ENCODE assay signal across 10 mouse cellular contexts in genomic region chr7:28863540-28863939, GRCm38 (mm10). TPM values are rescaled to one million over a fixed set of nuclear protein-coding genes. Genes with fewer than 3 reads are reported as not detected.
DNase-seq lines count a peak whose midpoint lies in the region; ATAC-seq and TF ChIP-seq lines count a peak whose summit lies in the region.
"Had no signal": no experiment of that assay in that cellular context is flagged by ENCODE, and none has a peak within 500 bp of the region (broad histone marks: within the 10 kb centered on the region; RNA-seq: fewer than 3 reads in every experiment).

TSS of gene Lgals7 (plus strand) at chr7:28863853.

- no peaks in the 10 kb centered on the region for H3K36me3 ChIP-seq in heart, embryonic 14.5 days (ENCODE audit: control insufficient read depth, insufficient read depth, low read length)
- H3K36me3 ChIP-seq in midbrain, embryonic 12.5 days = no peaks in the 10 kb centered on the region
- H3K36me3 ChIP-seq in midbrain, postnatal 0 days (ENCODE audit: insufficient read depth, low read length) = no peaks in the 10 kb centered on the region
- no peaks in the 10 kb centered on the region for H3K36me3 ChIP-seq in hindbrain, embryonic 13.5 days
- no peaks in the 10 kb centered on the region for H3K36me3 ChIP-seq in stomach, embryonic 15.5 days

- peak within 1 kb of the TSS in 1 of 2 experiments; percentile 39; a peak in 1 of 4 replicates for H3K27ac ChIP-seq in heart, embryonic 14.5 days (replicated peaks in 1 of 2; ENCODE audit: control insufficient read depth in 1 of 2, insufficient read depth in 1 of 2, low read depth in 2 of 2, low read length in 2 of 2)
- H3K27ac ChIP-seq in midbrain, embryonic 12.5 days (replicated peaks) = peak within 1 kb of the TSS; percentile 26; the same call in 1 of the 2 replicates
- H3K27ac ChIP-seq in midbrain, postnatal 0 days (ENCODE audit: low read depth, low read length) = no peak within 1 kb of the TSS
- no peak within 1 kb of the TSS for H3K27ac ChIP-seq in hindbrain, embryonic 13.5 days
- H3K27ac ChIP-seq in stomach, embryonic 15.5 days = peak within 1 kb of the TSS; percentile 32; the same call in 1 of the 2 replicates
- H3K27ac ChIP-seq: liver, embryonic 14.5 days had no signal

- no peak for DNase-seq in heart, postnatal 10 days
- no peak for DNase-seq in midbrain, postnatal 0 days (ENCODE audit: low spot score)
- DNase-seq in testis, postnatal 14 days (ENCODE audit: low spot score) = no peak

- ATAC-seq in heart, embryonic 14.5 days (ENCODE audit: insufficient number of reproducible peaks, insufficient read depth, low FRiP score, low read depth) = no peak
- no peak for ATAC-seq in midbrain, embryonic 12.5 days (ENCODE audit: low FRiP score, low read depth)
- ATAC-seq in midbrain, postnatal 0 days (ENCODE audit: low FRiP score) = no peak
- no peak for ATAC-seq in hindbrain, embryonic 13.5 days (ENCODE audit: low FRiP score)
- ATAC-seq in stomach, embryonic 15.5 days (ENCODE audit: insufficient read depth, low FRiP score, low read depth) = no peak
- ATAC-seq: activated CD4-positive, CD25-positive, alpha-beta regulatory T cell, adult 4 months had no signal

- H3K9me3 ChIP-seq in heart, embryonic 14.5 days (ENCODE audit: control insufficient read depth, low read length) = 0 out of 2 replicates have a peak, but pooled peaks cover 7% of the 10 kb centered on the region
- H3K9me3 ChIP-seq in midbrain, embryonic 12.5 days = 0 out of 2 replicates have a peak, but pooled peaks cover 5% of the 10 kb centered on the region
- no peaks in the 10 kb centered on the region for H3K9me3 ChIP-seq in midbrain, postnatal 0 days (ENCODE audit: low read length)
- H3K9me3 ChIP-seq in hindbrain, embryonic 13.5 days = no peaks in the 10 kb centered on the region
- H3K9me3 ChIP-seq in stomach, embryonic 15.5 days = no peaks in the 10 kb centered on the region

- peak within 1 kb of the TSS; percentile 8; the same call in 1 of the 2 replicates for H3K9ac ChIP-seq in heart, embryonic 14.5 days (ENCODE audit: low read length)
- no peak within 1 kb of the TSS for H3K9ac ChIP-seq in midbrain, embryonic 12.5 days (replicated peaks)
- no peak within 1 kb of the TSS for H3K9ac ChIP-seq in midbrain, postnatal 0 days (replicated peaks; ENCODE audit: low read length, poor library complexity, severe bottlenecking)
- H3K9ac ChIP-seq in hindbrain, embryonic 13.5 days = peak within 1 kb of the TSS; percentile 39
- no peak within 1 kb of the TSS for H3K9ac ChIP-seq in stomach, embryonic 15.5 days
- H3K9ac ChIP-seq: liver, embryonic 14.5 days had no signal

- H3K27me3 ChIP-seq in heart, embryonic 14.5 days (ENCODE audit: control insufficient read depth, insufficient read depth, low read length) = no peaks in the 10 kb centered on the region
- no peaks in the 10 kb centered on the region; the same call in 1 of the 2 replicates for H3K27me3 ChIP-seq in midbrain, embryonic 12.5 days
- no peaks in the 10 kb centered on the region for H3K27me3 ChIP-seq in midbrain, postnatal 0 days (ENCODE audit: insufficient read depth, low read length)
- no peaks in the 10 kb centered on the region for H3K27me3 ChIP-seq in hindbrain, embryonic 13.5 days
- H3K27me3 ChIP-seq in stomach, embryonic 15.5 days (replicated peaks) = no peaks in the 10 kb centered on the region

- H3K4me2 ChIP-seq in heart, embryonic 14.5 days (ENCODE audit: low read length) = peak within 1 kb of the TSS; percentile 23
- H3K4me2 ChIP-seq in midbrain, embryonic 12.5 days (replicated peaks) = no peak within 1 kb of the TSS
- no peak within 1 kb of the TSS for H3K4me2 ChIP-seq in midbrain, postnatal 0 days (ENCODE audit: low read depth, low read length, poor library complexity, severe bottlenecking)
- H3K4me2 ChIP-seq in hindbrain, embryonic 13.5 days = 0 out of 2 replicates have a peak within 1 kb of the TSS, but pooled peaks have one; percentile 4
- 0 out of 2 replicates have a peak within 1 kb of the TSS, but pooled peaks have one; percentile 10 for H3K4me2 ChIP-seq in stomach, embryonic 15.5 days

- H3K4me1 ChIP-seq in heart, embryonic 14.5 days (ENCODE audit: control insufficient read depth in 2 of 2, insufficient read depth in 2 of 2, low read length in 2 of 2) = peaks cover 19 to 20% of the 10 kb centered on the region in 2 experiments
- H3K4me1 ChIP-seq in midbrain, embryonic 12.5 days = peaks cover 18% of the 10 kb centered on the region; the same call in 1 of the 2 replicates
- no peaks in the 10 kb centered on the region for H3K4me1 ChIP-seq in midbrain, postnatal 0 days (ENCODE audit: insufficient read depth, low read length)
- H3K4me1 ChIP-seq in hindbrain, embryonic 13.5 days (replicated peaks) = peaks cover 20% of the 10 kb centered on the region
- H3K4me1 ChIP-seq in stomach, embryonic 15.5 days = peaks cover 20% of the 10 kb centered on the region

- TF ChIP-seq CTCF in midbrain, postnatal 0 days (IDR thresholded peaks at IDR 0.05) = no peak

- WGBS in heart, embryonic 14.5 days = 79% methylated on average over 6 of the region's 6 CpGs
- WGBS in midbrain, embryonic 12.5 days = 89% methylated on average over 6 of the region's 6 CpGs
- 81% methylated on average over 6 of the region's 6 CpGs for WGBS in midbrain, postnatal 0 days
- 83% methylated on average over 6 of the region's 6 CpGs for WGBS in hindbrain, embryonic 13.5 days
- 78% methylated on average over 6 of the region's 6 CpGs for WGBS in stomach, embryonic 15.5 days

- intact Hi-C loops in heart, postnatal 10 days (cut with DNase I) = no loop called here

- no peak within 1 kb of the TSS for H3K4me3 ChIP-seq in heart, embryonic 14.5 days (ENCODE audit: control insufficient read depth in 1 of 2, insufficient read depth in 1 of 2, low read depth in 1 of 2, low read length in 2 of 2)
- no peak within 1 kb of the TSS for H3K4me3 ChIP-seq in midbrain, embryonic 12.5 days
- H3K4me3 ChIP-seq in midbrain, postnatal 0 days (ENCODE audit: low read depth, low read length) = no peak within 1 kb of the TSS
- no peak within 1 kb of the TSS for H3K4me3 ChIP-seq in hindbrain, embryonic 13.5 days
- H3K4me3 ChIP-seq in stomach, embryonic 15.5 days (replicated peaks) = no peak within 1 kb of the TSS

RNA-seq across cellular contexts. Expression of gene Lgals7, which starts in this region (rescaled TPM):
- 1.3 and 2.6 TPM in 2 replicates for polyA plus RNA-seq in heart, embryonic 14.5 days (2014; fragmentation: Nextera tagmentation; extraction: Ambion mirVana)
- 1 to 10 TPM; 2.2 to 2.8 TPM for total RNA-seq in heart, postnatal 10 days (2021)
- polyA plus RNA-seq in midbrain, embryonic 12.5 days (2016; fragmentation: Nextera tagmentation; extraction: Ambion mirVana) = 2.6 and 3.1 TPM in 2 replicates
- 0.38 and 12.5 TPM in 2 replicates for total RNA-seq in midbrain, postnatal 0 days (2014; rRNA removed)
- 3.8 and 4.8 TPM in 2 replicates for polyA plus RNA-seq in midbrain, postnatal 0 days (2015; fragmentation: Nextera tagmentation; extraction: Ambion mirVana)
- polyA plus RNA-seq in hindbrain, embryonic 13.5 days (2015; fragmentation: Nextera tagmentation; extraction: Ambion mirVana) = 6.4 and 7.4 TPM in 2 replicates
- 2.2 TPM in 2 replicates for polyA plus RNA-seq in stomach, embryonic 15.5 days (2015; fragmentation: Nextera tagmentation; extraction: Ambion mirVana)
- total RNA-seq: monocyte, adult 5-6 weeks had no signal

Comparison
In these comparisons a context has a peak if more than half of its experiments do, and no peak if none do; other contexts are left out.
1. H3K27ac ChIP-seq: peak in midbrain, embryonic 12.5 days (single experiment) and stomach, embryonic 15.5 days (single experiment); none in midbrain, postnatal 0 days (single experiment) and hindbrain, embryonic 13.5 days (single experiment).
2. H3K4me2 ChIP-seq: peak in heart, embryonic 14.5 days (single experiment), hindbrain, embryonic 13.5 days (single experiment) and stomach, embryonic 15.5 days (single experiment); none in midbrain, embryonic 12.5 days (single experiment) and midbrain, postnatal 0 days (single experiment).
3. H3K9ac ChIP-seq: peak in heart, embryonic 14.5 days (single experiment) and hindbrain, embryonic 13.5 days (single experiment); none in midbrain, embryonic 12.5 days (single experiment), midbrain, postnatal 0 days (single experiment) and stomach, embryonic 15.5 days (single experiment).